Mouse (Mus musculus): ENCODE results near the gene Hinfp.
A peak's percentile ranks its signal among the peaks of the same experiment; 100 is the strongest.
"Not testable (repeated sequence)": the region's sequence is repeated elsewhere in the genome, so short reads cannot be mapped to it uniquely, and the experiment has no call there.

Gene Hinfp

DNA sequence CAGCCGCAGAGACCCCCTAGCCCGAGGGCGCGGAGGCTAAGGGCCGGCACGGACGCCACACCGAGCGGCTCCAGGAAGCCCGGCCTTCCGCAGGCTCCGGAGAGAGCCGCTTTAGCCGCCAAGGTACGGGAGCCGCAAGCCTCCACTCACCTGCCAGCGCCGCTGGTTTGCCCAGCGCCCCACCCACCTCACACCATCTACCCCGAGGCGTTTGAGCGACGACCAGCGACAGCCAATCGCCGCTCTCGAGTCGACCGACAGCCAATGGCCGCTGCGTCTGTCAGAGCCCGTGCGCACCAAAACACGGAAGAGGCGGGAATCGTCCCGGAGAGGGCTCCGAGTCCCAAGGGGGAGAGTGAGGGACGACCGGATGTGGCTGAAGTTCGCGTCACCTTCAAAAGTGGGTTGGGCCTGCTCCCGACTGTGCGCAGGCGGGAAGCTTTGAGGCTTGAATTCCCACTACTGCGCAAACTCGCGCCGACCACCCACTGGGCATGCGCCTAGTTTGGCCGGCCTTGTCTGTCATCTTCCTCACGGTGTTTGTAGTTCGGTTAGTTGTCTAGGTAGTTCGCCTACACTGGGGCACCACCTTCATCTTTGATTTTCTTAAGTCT is at the start of gene Hinfp:
Hinfp (minus strand) TSS at position 206 of the 614 bp plus-strand sequence.
- peak; percentile 96 for DNase-seq (ENCODE audit: low spot score)

GRCm38 (mm10) chr9:44353142-44353541 is 47.7 kb upstream of the Hinfp start:
- no peak for DNase-seq (ENCODE audit: low spot score)

GRCm38 (mm10) chr9:44352337-44352736 is 46.9 kb upstream of the Hinfp start:
- no peak for DNase-seq (ENCODE audit: low spot score)

GRCm38 (mm10) chr9:44351396-44351795 is 45.9 kb upstream of the Hinfp start:
- no peak for DNase-seq (ENCODE audit: low spot score)

- no peak for DNase-seq (ENCODE audit: low spot score)
Observed at GRCm38 (mm10) chr9:44348546-44348945, 43.1 kb upstream of the Hinfp start.

- DNase-seq (ENCODE audit: low spot score): no peak
Observed at GRCm38 (mm10) chr9:44347621-44348020, 42.1 kb upstream of the Hinfp start.

- no peak for DNase-seq (ENCODE audit: low spot score)
Observed at GRCm38 (mm10) chr9:44347166-44347565, 41.7 kb upstream of the Hinfp start.

DNA sequence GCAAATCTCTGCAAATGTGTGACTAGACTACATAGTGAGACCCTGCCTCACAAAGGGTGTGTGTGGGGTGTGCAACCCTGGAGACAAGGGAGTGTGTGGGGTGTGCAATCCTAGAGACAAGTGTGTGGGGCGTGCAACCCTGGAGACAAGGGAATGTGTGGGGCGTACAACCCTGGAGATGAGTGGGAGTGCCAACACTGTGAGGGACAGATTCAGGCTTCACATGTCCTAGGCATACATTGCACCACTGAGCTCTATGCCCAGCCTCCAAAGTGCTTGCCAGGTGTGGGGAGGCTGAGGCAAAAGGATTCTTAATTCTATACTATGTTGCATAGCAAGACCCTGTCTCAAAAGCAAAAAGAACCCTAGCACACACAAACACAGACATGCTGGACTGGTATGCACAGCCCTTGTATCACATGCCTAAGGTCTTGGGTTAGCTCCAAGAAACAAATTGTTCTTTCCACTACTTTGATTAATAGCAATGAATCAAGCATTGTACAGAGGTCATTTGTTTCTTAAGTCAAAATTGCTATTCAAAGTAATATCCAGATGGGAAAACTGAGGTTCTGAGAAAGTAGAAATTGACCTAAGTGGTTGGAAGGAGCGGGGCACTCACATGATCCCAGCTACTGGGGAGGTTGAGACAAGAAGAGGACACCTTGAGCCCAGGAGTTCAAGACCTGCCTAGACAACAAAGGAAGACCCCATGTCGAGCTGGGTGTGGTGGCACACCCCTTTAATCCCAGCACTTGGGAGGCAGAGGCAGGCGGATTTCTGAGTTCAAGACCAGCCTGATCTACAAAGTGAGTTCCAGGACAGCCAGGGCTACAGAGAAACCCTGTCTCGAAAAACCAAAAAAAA is 40.3 kb upstream of the Hinfp start:
- no peak for DNase-seq (ENCODE audit: low spot score)

- peak; percentile 58 for DNase-seq (ENCODE audit: low spot score)
Observed at GRCm38 (mm10) chr9:44343781-44344421, 38.4 kb upstream of the Hinfp start, which contains the start of gene Hmbs. Hmbs (minus strand) TSS chr9:44344228.

DNA sequence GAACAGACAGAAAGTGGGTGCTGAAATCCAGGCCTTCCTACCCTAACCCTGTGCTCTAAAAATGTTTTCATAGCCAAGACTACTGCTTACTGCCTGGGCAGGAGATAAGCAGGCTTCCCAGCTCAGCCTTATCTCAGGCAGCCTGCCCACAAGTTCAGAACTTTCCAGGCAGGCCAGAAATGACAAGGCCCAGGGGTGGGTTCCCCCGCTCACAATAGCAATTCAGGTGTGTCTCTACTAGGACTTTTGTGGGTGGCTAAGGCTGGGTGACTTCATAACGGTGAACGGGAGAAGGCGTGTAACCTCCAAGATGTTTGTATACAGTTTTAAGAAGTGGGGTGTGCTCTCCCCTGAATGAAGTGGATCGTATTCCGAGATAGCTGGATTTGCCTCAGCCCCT is 37.8 kb upstream of the Hinfp start:
- no peak for DNase-seq (ENCODE audit: low spot score)

GRCm38 (mm10) chr9:44342605-44343004 is 37.1 kb upstream of the Hinfp start:
- no peak for DNase-seq (ENCODE audit: low spot score)

- DNase-seq (ENCODE audit: low spot score): no peak
Observed at GRCm38 (mm10) chr9:44342173-44342572, 36.7 kb upstream of the Hinfp start.

DNA sequence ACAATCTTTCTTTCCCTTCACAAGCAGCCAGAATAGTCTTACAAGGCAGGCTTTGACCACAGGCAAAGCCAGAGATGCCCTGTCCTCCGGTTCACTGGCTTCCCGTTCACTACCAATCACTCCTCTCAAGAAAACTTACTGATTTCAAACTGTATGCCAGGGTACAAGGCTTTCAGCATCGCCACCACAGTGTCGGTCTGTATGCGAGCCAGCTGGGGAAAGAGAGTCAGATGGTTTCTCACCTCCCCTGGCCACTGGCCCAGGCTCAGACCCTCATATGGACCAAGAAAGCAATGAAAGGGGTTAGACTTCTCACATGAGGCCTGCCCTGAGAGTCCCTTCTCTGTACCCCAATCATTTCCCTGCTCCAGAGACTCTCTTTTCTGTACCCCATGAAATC is 36.0 kb upstream of the Hinfp start:
- DNase-seq (ENCODE audit: low spot score): no peak

DNA sequence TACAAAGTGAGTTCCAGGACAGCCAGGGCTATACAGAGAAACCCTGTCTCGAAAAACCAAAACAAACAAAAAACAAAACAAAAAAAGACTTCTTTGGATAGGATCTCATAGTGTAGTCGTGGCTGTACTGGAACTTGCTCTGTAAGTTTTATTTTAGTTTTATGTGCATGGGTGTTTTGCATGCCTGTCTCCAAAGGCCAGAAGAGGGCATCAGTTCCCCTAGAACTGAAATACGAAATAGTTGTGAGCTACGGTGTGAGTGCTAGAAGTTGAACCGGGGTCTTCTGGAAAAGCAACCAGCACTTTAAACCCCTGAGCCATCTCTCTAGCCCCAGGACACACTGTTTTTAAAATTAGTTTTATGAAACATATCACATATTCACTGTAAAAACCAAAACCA is 33.1 kb upstream of the Hinfp start:
- no peak for DNase-seq (ENCODE audit: low spot score)

DNA sequence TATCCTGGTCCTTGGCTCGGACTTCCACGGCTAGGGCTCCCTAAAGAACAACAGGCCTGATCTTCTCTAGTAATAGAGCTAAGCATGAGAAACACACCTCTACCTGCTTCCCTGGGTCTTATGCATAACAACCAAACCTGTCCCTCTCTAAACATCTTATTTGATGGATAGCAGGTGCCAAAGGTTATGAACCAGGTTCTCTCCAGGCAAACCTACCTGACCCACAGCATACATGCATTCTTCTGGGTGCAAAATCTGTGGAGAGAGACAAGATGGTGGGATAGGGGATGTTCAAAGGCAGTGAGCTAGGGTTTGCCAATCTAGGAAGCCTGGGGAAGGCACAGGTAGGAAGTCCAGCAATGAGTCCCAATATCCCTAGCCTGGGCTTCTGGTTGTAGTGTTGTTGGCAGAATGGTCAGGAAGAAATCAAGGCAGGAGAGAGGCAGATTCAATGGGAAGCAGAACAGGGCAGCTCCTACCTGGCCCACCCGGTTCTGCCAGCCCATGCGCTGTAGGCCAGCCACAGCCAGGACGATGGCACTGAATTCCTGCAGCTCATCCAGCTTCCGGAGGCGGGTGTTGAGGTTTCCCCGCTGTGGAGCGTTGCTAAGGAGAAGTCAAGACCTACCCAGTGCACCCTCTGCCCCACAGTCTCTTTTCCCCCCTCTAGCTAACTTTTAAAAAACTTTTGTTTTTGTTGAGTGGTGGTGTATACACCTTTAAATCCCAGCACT is 32.1 kb upstream of the Hinfp start:
- no peak for DNase-seq (ENCODE audit: low spot score)

DNA sequence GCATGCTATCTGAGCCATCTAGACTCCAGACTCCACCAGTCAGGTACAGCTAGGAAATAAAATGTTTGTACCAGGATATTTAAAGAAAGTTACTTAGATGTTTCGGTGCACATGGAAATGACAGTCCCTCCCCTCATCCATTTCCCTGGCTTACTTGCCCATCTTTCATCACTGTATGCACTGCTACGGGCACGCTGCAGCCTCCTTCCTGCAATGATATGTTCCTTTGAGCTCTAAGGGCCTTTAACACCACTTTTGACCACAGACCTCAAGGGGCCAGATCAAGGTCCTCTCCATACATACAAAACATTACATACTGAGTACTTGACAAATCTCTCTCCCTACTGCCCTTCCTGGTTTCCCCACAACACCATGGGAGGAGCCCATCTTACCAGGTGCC is 31.5 kb upstream of the Hinfp start:
- DNase-seq (ENCODE audit: low spot score): no peak

DNA sequence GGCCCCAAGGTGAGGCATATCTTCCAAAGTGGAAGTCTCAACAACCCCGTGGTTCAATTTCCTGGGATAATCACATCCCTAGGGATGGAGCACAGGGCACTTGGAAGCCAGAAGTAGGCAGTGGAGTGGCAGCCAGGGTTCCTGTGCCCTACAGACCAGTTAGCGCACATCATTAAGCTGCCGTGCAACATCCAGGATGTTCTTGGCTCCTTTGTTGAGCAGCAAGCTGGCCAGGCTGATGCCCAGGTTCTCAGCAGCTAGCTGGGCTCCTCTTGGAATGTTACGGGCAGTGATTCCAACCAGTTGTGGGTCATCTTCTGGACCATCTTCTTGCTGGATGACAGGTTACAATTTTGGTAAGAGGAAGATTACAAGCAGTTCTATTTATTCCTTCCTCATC is 31.0 kb upstream of the Hinfp start:
- DNase-seq (ENCODE audit: low spot score): not testable (repeated sequence)

DNA sequence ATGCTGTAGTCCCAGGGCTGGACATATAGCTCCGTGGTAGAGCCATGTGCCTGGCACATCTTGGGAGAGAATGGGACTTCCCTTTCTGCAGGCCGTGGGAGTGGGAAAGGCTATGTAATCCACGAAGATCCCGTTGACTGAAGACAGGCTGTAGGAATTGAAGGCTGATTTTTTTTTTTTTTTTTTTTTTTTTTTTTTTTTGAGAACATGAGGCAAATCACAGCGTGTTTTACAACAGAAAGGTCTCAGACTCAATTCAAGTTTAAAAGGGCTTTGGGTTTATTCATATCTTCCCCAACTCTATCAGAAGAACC is 30.6 kb upstream of the Hinfp start:
- no peak for DNase-seq (ENCODE audit: low spot score)

DNA sequence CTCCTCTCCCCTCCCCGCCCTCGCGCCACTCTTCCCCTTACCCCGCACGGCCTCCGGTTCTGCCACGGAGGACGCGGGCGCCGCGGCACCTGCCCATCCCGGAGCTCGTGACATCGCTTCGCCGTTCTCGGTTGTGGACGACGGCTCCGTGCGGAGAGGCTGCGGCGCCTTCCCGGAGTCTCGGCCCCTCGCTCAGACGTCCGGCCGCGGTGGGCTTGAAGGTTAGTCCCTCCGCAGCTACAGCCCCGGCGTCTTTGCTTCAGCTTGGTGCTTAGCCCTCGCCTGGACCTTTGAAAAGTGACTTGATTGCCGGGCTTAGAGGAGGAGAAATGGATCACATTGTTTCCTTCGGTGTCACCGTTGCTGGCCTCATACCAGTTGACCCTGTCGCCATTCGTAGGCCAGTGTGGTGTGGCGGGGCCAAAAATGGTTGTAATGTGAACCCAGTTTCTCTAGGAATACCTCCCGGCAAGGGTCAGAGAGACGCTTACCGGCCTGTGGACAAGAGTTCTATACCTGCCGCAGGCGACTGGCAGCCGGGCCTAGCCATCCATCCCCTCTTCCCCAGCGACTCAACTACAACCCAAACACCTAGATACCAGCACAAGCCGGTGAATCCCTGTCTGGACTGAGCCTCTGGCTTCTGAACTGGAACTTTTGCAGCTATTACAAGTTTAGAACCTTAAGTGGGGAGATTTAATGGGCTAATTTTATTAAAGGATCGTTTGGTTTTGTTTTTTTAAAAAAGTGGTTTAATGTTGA is 30.0 kb upstream of the Hinfp start:
- DNase-seq (ENCODE audit: low spot score): no peak

GRCm38 (mm10) chr9:44334396-44335330 is 29.2 kb upstream of the Hinfp start, which contains the start of gene H2afx:
H2afx (plus strand) TSS chr9:44334694.
- DNase-seq (ENCODE audit: low spot score): peak; percentile 88

Data from urinary bladder, postnatal 10 days (tissue).